Mouse (Mus musculus): ENCODE data around the gene Ehd4. TPM values are rescaled to one million over a fixed set of nuclear protein-coding genes. Genes with fewer than 3 reads are reported as not detected.

Ehd4 gene
- 19.1 and 19.6 TPM in 2 replicates for polyA plus RNA-seq (2016; fragmentation: Nextera tagmentation; extraction: Ambion mirVana)

- under 1% methylated on average over 53 of the region's 53 CpGs for WGBS
- Histone ChIP-seq H3K27me3 (replicated peaks) (no peaks in the 10 kb centered on the region), H3K36me3 (no peaks in the 10 kb centered on the region), H3K4me3 (peak within 1 kb of the TSS; percentile 68), H3K27ac (no peak within 1 kb of the TSS), H3K4me1 (peaks cover 7% of the 10 kb centered on the region), H3K9me3 (no peaks in the 10 kb centered on the region), H3K4me2 (replicated peaks) (peak within 1 kb of the TSS; percentile 96), H3K9ac (peak within 1 kb of the TSS; percentile 58)
- ATAC-seq (ENCODE audit: low FRiP score, low read depth): peak; percentile 99
These were observed at the start of gene Ehd4 for GRCm38 (mm10) chr2:120154361-120154894. Gene Ehd4, minus strand, starts transcription at chr2:120154606.

DNA sequence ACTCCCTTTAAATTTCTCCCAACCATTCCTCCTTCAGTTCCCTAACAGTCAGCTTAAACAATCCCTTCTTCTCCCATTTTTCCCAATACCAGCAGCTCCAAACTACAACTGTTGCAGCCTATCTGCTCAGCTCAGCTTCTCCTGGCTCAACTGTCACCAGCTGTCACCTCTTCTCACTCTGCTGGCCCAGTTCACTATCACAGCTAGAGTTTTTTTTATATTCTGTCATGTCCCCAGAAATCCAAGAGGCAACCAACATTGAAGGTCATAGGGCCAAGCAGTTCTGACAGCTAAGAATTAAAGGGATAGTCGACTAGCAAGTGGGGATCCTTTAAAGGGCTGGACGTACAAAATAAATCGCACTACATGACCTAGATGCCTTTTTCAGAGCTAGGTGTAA lies 49.3 kb upstream of the Ehd4 start:
- no peak overlapping the region for H3K27ac ChIP-seq
- H3K4me2 ChIP-seq (replicated peaks): no peak overlapping the region
- no peaks in the 10 kb centered on the region for H3K4me1 ChIP-seq
- H3K9ac ChIP-seq: no peak overlapping the region
- no peaks in the 10 kb centered on the region for H3K36me3 ChIP-seq
- 69% methylated on average over 3 of the region's 3 CpGs for WGBS
- H3K9me3 ChIP-seq: no peaks in the 10 kb centered on the region
- H3K27me3 ChIP-seq (replicated peaks): no peaks in the 10 kb centered on the region
- ATAC-seq (ENCODE audit: low FRiP score, low read depth): no peak
- no peak overlapping the region for H3K4me3 ChIP-seq

DNA sequence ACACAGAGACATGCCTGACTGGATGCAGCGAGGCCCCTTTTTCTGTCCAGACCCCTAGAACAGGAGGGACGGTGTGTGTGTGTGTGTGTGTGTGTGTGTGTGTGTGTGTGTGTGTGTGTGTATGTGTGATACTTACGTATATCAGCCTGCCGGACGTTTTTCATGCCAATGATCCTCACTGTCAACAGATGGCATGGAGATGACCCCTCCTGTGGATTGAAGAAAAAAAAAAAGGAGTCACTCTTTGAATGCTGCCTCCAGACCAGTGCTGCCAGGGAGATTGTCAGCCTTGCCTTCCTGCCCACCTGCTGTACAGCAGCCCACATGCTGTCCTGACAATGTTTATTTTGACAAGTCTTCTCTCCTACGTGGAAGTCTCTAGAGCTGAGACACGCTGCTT lies 45.7 kb upstream of the Ehd4 start:
- no peak overlapping the region for H3K4me3 ChIP-seq
- no peak overlapping the region for H3K27ac ChIP-seq
- no peak overlapping the region for H3K4me2 ChIP-seq (replicated peaks)
- H3K36me3 ChIP-seq: no peaks in the 10 kb centered on the region
- H3K9ac ChIP-seq: no peak overlapping the region
- 79% methylated on average over 7 of the region's 7 CpGs for WGBS
- H3K4me1 ChIP-seq: no peaks in the 10 kb centered on the region
- H3K9me3 ChIP-seq: 0 out of 2 replicates have a peak, but pooled peaks cover 5% of the 10 kb centered on the region
- H3K27me3 ChIP-seq (replicated peaks): no peaks in the 10 kb centered on the region
- ATAC-seq (ENCODE audit: low FRiP score, low read depth): no peak

DNA sequence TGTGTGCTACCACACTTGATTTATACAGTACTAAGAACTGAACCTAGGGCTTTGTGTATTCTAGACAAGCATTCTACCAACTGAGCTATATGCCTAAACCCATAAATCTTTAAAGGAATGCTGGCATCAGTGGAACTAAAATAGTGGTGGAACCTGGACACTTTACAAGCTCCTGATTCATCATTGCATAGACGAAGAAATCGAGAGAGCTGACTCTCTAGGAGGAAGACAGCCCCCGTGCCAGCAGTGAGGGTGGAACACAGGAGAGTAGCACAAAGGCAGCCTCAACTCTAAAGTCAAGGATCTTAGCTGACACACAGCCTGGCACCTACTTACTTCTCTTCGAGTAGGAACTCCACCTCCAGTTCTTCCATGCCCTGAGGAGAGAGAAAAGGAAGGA lies 33.8 kb upstream of the Ehd4 start:
- H3K36me3 ChIP-seq: no peaks in the 10 kb centered on the region
- ATAC-seq (ENCODE audit: low FRiP score, low read depth): no peak

GRCm38 (mm10) chr2:120187583-120187982 lies 33.2 kb upstream of the Ehd4 start:
- no peak overlapping the region for H3K4me2 ChIP-seq (replicated peaks)
- H3K4me1 ChIP-seq: no peaks in the 10 kb centered on the region
- no peak overlapping the region for H3K4me3 ChIP-seq
- H3K36me3 ChIP-seq: no peaks in the 10 kb centered on the region
- 92% methylated on average over 1 of the region's 1 CpGs for WGBS
- H3K9ac ChIP-seq: no peak overlapping the region
- no peak overlapping the region for H3K27ac ChIP-seq
- ATAC-seq (ENCODE audit: low FRiP score, low read depth): no peak
- H3K27me3 ChIP-seq (replicated peaks): no peaks in the 10 kb centered on the region
- H3K9me3 ChIP-seq: peaks cover 6% of the 10 kb centered on the region; the same call in 1 of the 2 replicates

More for the DNA sequence above, 33.8 kb upstream of the Ehd4 start:
- H3K4me3 ChIP-seq: no peak overlapping the region
- H3K4me2 ChIP-seq (replicated peaks): no peak overlapping the region
- H3K9ac ChIP-seq: no peak overlapping the region
- no peak overlapping the region for H3K27ac ChIP-seq
- H3K27me3 ChIP-seq (replicated peaks): no peaks in the 10 kb centered on the region
- 85% methylated on average over 4 of the region's 4 CpGs for WGBS
- peaks cover 6% of the 10 kb centered on the region; the same call in 1 of the 2 replicates for H3K9me3 ChIP-seq
- no peaks in the 10 kb centered on the region for H3K4me1 ChIP-seq

DNA sequence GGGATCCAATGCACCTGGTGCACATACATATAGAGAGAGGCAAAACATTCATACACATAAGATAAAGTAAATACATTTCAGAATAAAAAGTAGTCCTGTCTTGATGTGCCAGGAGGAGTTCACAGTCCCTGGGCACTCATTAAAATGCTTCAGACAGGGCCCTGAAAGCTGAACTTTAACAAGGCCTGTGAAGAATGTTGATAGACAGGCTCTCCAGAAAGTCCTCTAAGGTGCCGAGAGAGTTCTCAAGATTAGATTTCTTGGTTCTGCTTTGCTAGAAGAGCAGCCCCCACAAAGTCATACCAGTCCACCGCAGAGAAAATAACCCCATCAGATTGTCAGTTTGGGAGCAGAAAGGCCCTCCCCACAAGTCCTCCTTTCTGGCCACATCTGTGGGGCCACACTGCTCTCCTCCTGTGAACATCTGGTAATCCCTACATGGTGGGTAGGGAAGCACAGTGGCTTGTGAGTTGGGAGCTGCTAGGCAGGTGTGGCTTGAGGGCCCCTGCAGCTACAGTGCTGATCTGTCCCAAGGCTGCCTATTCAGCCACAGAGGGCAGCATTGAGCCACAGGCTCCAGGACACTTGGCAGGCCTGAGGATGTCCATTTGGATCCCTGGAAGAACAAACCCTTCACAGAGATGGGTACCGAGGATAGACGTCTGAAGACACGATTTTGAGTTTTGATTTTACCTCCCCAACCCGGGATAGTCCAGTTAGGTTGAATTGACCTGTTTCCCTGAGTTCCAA lies 31.3 kb upstream of the Ehd4 start:
- H3K9me3 ChIP-seq: peaks cover 4% of the 10 kb centered on the region; the same call in 1 of the 2 replicates

DNA sequence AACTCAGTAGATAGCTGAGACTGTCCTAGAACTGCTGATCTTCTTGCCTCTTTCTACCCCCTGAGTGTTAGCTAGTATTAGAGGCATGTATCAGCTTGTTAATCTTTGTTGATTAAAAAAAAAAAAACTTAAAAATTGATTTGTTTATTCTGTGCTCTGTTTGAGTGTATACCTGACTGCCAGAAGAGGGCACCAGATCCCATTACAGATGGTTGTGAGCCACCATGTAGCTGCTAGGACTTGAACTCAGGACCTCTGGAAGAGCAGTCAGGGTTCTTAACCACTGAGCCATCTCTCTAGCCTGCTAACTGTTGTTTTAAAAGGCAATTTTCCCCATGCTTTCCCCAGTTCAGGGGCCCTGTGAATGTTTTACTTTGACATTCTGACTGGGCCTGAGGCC lies 24.5 kb upstream of the Ehd4 start:
- H3K4me3 ChIP-seq: no peak overlapping the region
- H3K27ac ChIP-seq: no peak overlapping the region
- no peaks in the 10 kb centered on the region for H3K9me3 ChIP-seq
- no peak overlapping the region for H3K4me2 ChIP-seq (replicated peaks)
- H3K4me1 ChIP-seq: no peaks in the 10 kb centered on the region
- H3K9ac ChIP-seq: no peak overlapping the region
- ATAC-seq (ENCODE audit: low FRiP score, low read depth): no peak
- no peaks in the 10 kb centered on the region for H3K36me3 ChIP-seq
- H3K27me3 ChIP-seq (replicated peaks): no peaks in the 10 kb centered on the region

More for the DNA sequence above, 31.3 kb upstream of the Ehd4 start:
- no peak for ATAC-seq (ENCODE audit: low FRiP score, low read depth)
- no peaks in the 10 kb centered on the region for H3K27me3 ChIP-seq (replicated peaks)
- no peak overlapping the region for H3K4me3 ChIP-seq
- no peak overlapping the region for H3K4me2 ChIP-seq (replicated peaks)
- no peaks in the 10 kb centered on the region for H3K36me3 ChIP-seq
- H3K4me1 ChIP-seq: no peaks in the 10 kb centered on the region
- no peak overlapping the region for H3K27ac ChIP-seq
- 80% methylated on average over 6 of the region's 6 CpGs for WGBS
- no peak overlapping the region for H3K9ac ChIP-seq

DNA sequence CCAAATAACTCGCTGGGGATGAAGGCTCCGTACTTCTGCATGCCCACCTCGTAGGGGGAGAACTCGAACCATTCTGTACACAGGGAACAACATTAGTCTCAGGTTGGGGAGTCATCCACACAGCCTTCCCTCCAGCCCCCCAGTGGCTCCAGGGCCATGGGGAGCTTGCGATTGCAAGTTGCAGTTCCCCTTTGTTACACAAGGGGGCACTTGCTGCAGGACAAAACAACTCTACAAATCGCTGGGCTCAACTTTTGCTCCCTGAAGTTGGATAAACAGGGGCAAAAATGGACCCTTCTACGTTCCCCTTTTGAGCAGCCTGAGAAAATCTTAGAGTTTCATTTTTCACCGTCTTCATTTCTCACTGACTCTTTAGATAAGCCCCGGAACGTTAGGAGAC lies 19.3 kb upstream of the Ehd4 start:
- no peak for ATAC-seq (ENCODE audit: low FRiP score, low read depth)
- H3K9ac ChIP-seq: no peak overlapping the region
- H3K27ac ChIP-seq: no peak overlapping the region
- H3K4me1 ChIP-seq: no peaks in the 10 kb centered on the region
- H3K36me3 ChIP-seq: no peaks in the 10 kb centered on the region
- H3K4me3 ChIP-seq: no peak overlapping the region
- H3K4me2 ChIP-seq (replicated peaks): no peak overlapping the region
- 25% methylated on average over 10 of the region's 10 CpGs for WGBS
- H3K27me3 ChIP-seq (replicated peaks): no peaks in the 10 kb centered on the region
- no peaks in the 10 kb centered on the region for H3K9me3 ChIP-seq

- H3K9ac ChIP-seq: no peak overlapping the region
- H3K27ac ChIP-seq: no peak overlapping the region
- H3K9me3 ChIP-seq: no peaks in the 10 kb centered on the region
- no peak for ATAC-seq (ENCODE audit: low FRiP score, low read depth)
- H3K4me1 ChIP-seq: no peaks in the 10 kb centered on the region
- no peaks in the 10 kb centered on the region for H3K36me3 ChIP-seq
- H3K4me3 ChIP-seq: no peak overlapping the region
- no peak overlapping the region for H3K4me2 ChIP-seq (replicated peaks)
- WGBS: 91% methylated on average over 7 of the region's 7 CpGs
- no peaks in the 10 kb centered on the region for H3K27me3 ChIP-seq (replicated peaks)
These were observed 17.0 kb upstream of the Ehd4 start for GRCm38 (mm10) chr2:120171362-120171761.

DNA sequence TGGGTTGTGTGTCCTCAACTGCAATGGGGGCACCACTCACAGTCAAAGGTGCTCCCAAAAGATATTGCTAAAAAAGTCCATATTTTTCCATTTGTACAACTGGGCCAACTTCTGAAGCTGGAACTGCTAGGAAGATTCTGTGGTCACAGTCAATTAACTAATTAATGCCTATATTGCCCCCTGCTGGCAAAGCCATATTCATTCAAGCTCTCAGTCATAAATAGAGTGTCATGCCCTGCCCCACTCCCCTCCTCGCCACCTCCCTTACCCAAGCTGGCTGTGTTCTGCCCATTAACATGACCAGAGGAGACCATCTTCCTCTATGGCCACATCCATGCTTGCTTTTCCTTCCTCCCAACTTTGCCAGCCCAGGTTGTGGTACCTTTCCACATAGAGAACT lies 16.3 kb upstream of the Ehd4 start:
- no peak overlapping the region for H3K4me3 ChIP-seq
- H3K9ac ChIP-seq: no peak overlapping the region
- H3K4me1 ChIP-seq: no peaks in the 10 kb centered on the region
- H3K9me3 ChIP-seq: no peaks in the 10 kb centered on the region
- 51% methylated on average over 1 of the region's 1 CpGs for WGBS
- no peak overlapping the region for H3K4me2 ChIP-seq (replicated peaks)
- no peaks in the 10 kb centered on the region for H3K27me3 ChIP-seq (replicated peaks)
- no peak overlapping the region for H3K27ac ChIP-seq
- ATAC-seq (ENCODE audit: low FRiP score, low read depth): no peak
- no peaks in the 10 kb centered on the region for H3K36me3 ChIP-seq

DNA sequence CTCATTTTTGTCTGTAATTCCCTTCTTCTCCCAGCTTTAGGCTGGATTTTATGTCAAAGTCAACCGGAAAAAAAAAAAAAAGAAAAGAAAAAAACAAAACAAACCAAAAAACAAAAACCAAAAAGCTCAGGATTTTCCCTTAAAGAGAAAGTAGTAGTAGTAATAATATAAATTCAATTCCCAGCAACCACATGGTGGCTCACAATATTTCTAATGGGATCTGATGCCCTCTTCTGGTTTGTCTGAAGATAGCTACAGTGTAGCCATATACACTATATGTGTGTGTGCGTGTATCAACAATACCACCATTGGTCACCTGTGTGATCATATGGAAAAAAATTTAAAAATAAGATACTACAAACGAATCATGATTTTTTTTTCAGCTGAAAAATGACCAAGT lies 15.0 kb upstream of the Ehd4 start:
- no peaks in the 10 kb centered on the region for H3K4me1 ChIP-seq
- H3K27ac ChIP-seq: no peak overlapping the region
- no peaks in the 10 kb centered on the region for H3K9me3 ChIP-seq
- H3K4me3 ChIP-seq: no peak overlapping the region
- no peak overlapping the region for H3K9ac ChIP-seq
- no peaks in the 10 kb centered on the region for H3K36me3 ChIP-seq
- no peak overlapping the region for H3K4me2 ChIP-seq (replicated peaks)
- H3K27me3 ChIP-seq (replicated peaks): no peaks in the 10 kb centered on the region
- no peak for ATAC-seq (ENCODE audit: low FRiP score, low read depth)
- WGBS: 90% methylated on average over 3 of the region's 3 CpGs

- Histone ChIP-seq H3K4me3 (no peak overlapping the region), H3K4me1 (no peaks in the 10 kb centered on the region), H3K36me3 (no peaks in the 10 kb centered on the region), H3K9me3 (no peaks in the 10 kb centered on the region), H3K9ac (no peak overlapping the region), H3K4me2 (replicated peaks) (no peak overlapping the region), H3K27me3 (replicated peaks) (no peaks in the 10 kb centered on the region), H3K27ac (no peak overlapping the region)
- WGBS: 92% methylated on average over 8 of the region's 8 CpGs
- no peak for ATAC-seq (ENCODE audit: low FRiP score, low read depth)
These were observed 13.4 kb upstream of the Ehd4 start for GRCm38 (mm10) chr2:120167763-120168162.

DNA sequence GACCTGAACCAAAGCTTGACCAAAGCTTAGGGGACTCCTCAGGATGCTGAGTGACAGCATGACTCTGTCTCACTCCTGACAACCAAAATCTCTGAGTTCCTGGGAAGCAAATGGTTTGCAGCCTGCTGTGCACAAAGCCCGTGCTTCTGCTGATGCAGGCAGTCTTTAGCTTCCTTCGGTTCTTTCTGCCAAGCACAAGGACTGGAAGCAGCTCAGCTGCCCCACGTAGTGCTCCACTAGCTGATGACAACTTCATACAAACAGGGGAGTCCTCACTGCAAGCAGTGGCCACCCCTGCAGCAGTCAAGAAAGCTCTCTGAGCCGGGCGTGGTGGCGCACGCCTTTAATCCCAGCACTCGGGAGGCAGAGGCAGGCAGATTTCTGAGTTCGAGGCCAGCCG lies 11.1 kb upstream of the Ehd4 start:
- Histone ChIP-seq H3K4me1 (no peaks in the 10 kb centered on the region), H3K9me3 (no peaks in the 10 kb centered on the region), H3K27ac (no peak overlapping the region), H3K27me3 (replicated peaks) (no peaks in the 10 kb centered on the region), H3K4me3 (no peak overlapping the region), H3K36me3 (no peaks in the 10 kb centered on the region), H3K4me2 (replicated peaks) (no peak overlapping the region), H3K9ac (no peak overlapping the region)
- 81% methylated on average over 10 of the region's 10 CpGs for WGBS
- no peak for ATAC-seq (ENCODE audit: low FRiP score, low read depth)

Measured in neural tube, embryonic 12.5 days (tissue).